In genomic region chr1:134079477-134080163, GRCm38 (mm10) we compare ENCODE assay signal across 8 mouse cellular contexts. TPM values are rescaled to one million over a fixed set of nuclear protein-coding genes. Genes with fewer than 3 reads are reported as not detected.
DNase-seq lines count a peak whose midpoint lies in the region; ATAC-seq and TF ChIP-seq lines count a peak whose summit lies in the region.

No protein-coding gene starts in this region.

- peaks cover 41% of the 10 kb centered on the region for H3K4me1 ChIP-seq in bone marrow macrophage, adult 2 months (ENCODE audit: control insufficient read depth, insufficient read depth, low read length)
- peaks cover 41% of the 10 kb centered on the region for H3K4me1 ChIP-seq in intestine, embryonic 15.5 days (replicated peaks)
- peaks cover 17% of the 10 kb centered on the region for H3K4me1 ChIP-seq in lung, adult 2 months (ENCODE audit: control insufficient read depth, insufficient read depth, low read length)
- peaks cover 22% of the 10 kb centered on the region; the same call in 1 of the 2 replicates for H3K4me1 ChIP-seq in stomach, embryonic 14.5 days (ENCODE audit: control insufficient read depth, insufficient read depth, low read length)

- 6% methylated on average over 9 of the region's 9 CpGs for WGBS in intestine, embryonic 15.5 days
- 4% methylated on average over 9 of the region's 9 CpGs for WGBS in lung, adult 2 months
- 5% methylated on average over 9 of the region's 9 CpGs for WGBS in stomach, embryonic 14.5 days

- no peak for TF ChIP-seq CTCF in gastrocnemius, adult 2 months (IDR thresholded peaks at IDR 0.05)
- TF ChIP-seq CTCF in bone marrow macrophage, adult 2 months (IDR thresholded peaks at IDR 0.05; ENCODE audit: low read depth, low read length): no peak
- no peak for TF ChIP-seq CTCF in lung, adult 2 months (IDR thresholded peaks at IDR 0.05; ENCODE audit: insufficient read depth, low read length)

- peak overlapping the region; percentile 73 for H3K4me2 ChIP-seq in intestine, embryonic 15.5 days (replicated peaks)
- H3K4me2 ChIP-seq in stomach, embryonic 14.5 days (replicated peaks; ENCODE audit: low read depth, low read length): peak overlapping the region; percentile 76

- H3K27ac ChIP-seq in gastrocnemius, adult 2 months: peak overlapping the region; percentile 96
- peak overlapping the region; percentile 17 for H3K27ac ChIP-seq in bone marrow macrophage, adult 2 months (ENCODE audit: insufficient read depth, low read depth, low read length)
- peak overlapping the region; percentile 78 for H3K27ac ChIP-seq in intestine, embryonic 15.5 days
- peak overlapping the region; percentile 91 for H3K27ac ChIP-seq in stomach, embryonic 14.5 days (ENCODE audit: low read length)

- TF ChIP-seq POLR2A in bone marrow macrophage, adult 2 months (IDR thresholded peaks at IDR 0.05; ENCODE audit: borderline replicate concordance, low read depth, low read length): no peak
- no peak for TF ChIP-seq POLR2A in lung, adult 2 months (IDR thresholded peaks at IDR 0.05; ENCODE audit: borderline replicate concordance, extremely low read depth, low read depth, low read length)

- intact Hi-C loops in gastrocnemius, adult 2 months (cut with DNase I): loop anchor here (1.0 to 10.0 kb wide), 3 partner anchors 19 to 945 kb away; partner anchors contain the start of gene Ppp1r15b
- intact Hi-C loops in gastrocnemius, postnatal 14 days (cut with DNase I; ENCODE audit: low total_unique reads): no loop called here

- ATAC-seq in intestine, embryonic 15.5 days: peak; percentile 5
- ATAC-seq in stomach, embryonic 14.5 days (ENCODE audit: insufficient number of reproducible peaks, insufficient read depth, low FRiP score, low read depth): peak; percentile 11

- peak; percentile 69 for DNase-seq in gastrocnemius, adult 2 months
- no peak for DNase-seq in gastrocnemius, postnatal 14 days
- peak; percentile 67 for DNase-seq in gastrocnemius, postnatal 25 days
- DNase-seq in lung, adult 2 months: no peak
- DNase-seq in urinary bladder, postnatal 25 days (ENCODE audit: low spot score): no peak

- peak overlapping the region; percentile 85 for H3K4me3 ChIP-seq in gastrocnemius, adult 2 months
- H3K4me3 ChIP-seq in bone marrow macrophage, adult 2 months (ENCODE audit: insufficient read depth, low read length): peak overlapping the region; percentile 47
- peak overlapping the region; percentile 68 for H3K4me3 ChIP-seq in intestine, embryonic 15.5 days (replicated peaks)
- H3K4me3 ChIP-seq in lung, adult 2 months (replicated peaks; ENCODE audit: extremely low read depth, low read depth, low read length): peak overlapping the region; percentile 54
- peak overlapping the region; percentile 75 for H3K4me3 ChIP-seq in stomach, embryonic 14.5 days (ENCODE audit: low read depth, low read length)

- no peaks in the 10 kb centered on the region for H3K9me3 ChIP-seq in intestine, embryonic 15.5 days
- H3K9me3 ChIP-seq in stomach, embryonic 14.5 days (ENCODE audit: control insufficient read depth, low read depth, low read length): no peaks in the 10 kb centered on the region

- H3K9ac ChIP-seq in intestine, embryonic 15.5 days: peak overlapping the region; percentile 75
- H3K9ac ChIP-seq in stomach, embryonic 14.5 days (replicated peaks; ENCODE audit: low read depth, low read length): 0 out of 2 replicates have a peak overlapping the region, but pooled peaks have one; percentile 15

- H3K27me3 ChIP-seq in intestine, embryonic 15.5 days (replicated peaks): no peaks in the 10 kb centered on the region
- no peaks in the 10 kb centered on the region for H3K27me3 ChIP-seq in stomach, embryonic 14.5 days (ENCODE audit: control insufficient read depth, insufficient read depth, low read length)

- H3K36me3 ChIP-seq in intestine, embryonic 15.5 days: no peaks in the 10 kb centered on the region
- H3K36me3 ChIP-seq in stomach, embryonic 14.5 days (ENCODE audit: control insufficient read depth, insufficient read depth, low read length): peaks cover 9% of the 10 kb centered on the region; the same call in 1 of the 2 replicates

RNA-seq across cellular contexts. Expression of gene Btg2, which starts 0.7 kb away (rescaled TPM):
- total RNA-seq in gastrocnemius, adult 2 months (2021): 10 to 100 TPM; 14.1 to 46.8 TPM
- total RNA-seq in gastrocnemius, postnatal 14 days (2021): 10 to 100 TPM; 19.7 to 44.2 TPM
- 52.4 and 54.4 TPM in 2 replicates for polyA plus RNA-seq in bone marrow macrophage, adult 2 months (2012; ENCODE audit: insufficient read depth, insufficient read length, missing spikeins)
- 10 to 100 TPM; 15.1 to 27.0 TPM for total RNA-seq in gastrocnemius, postnatal 25 days (2021)
- polyA plus RNA-seq in intestine, embryonic 15.5 days (2015; fragmentation: Nextera tagmentation; extraction: Ambion mirVana): 41.0 and 41.3 TPM in 2 replicates
- polyA plus RNA-seq in lung, adult 2 months (2012; rRNA removed): 75.9 and 109 TPM in 2 replicates
- polyA plus RNA-seq in stomach, embryonic 14.5 days (2014; fragmentation: Nextera tagmentation; extraction: Ambion mirVana): 55.5 and 61.4 TPM in 2 replicates

RNA-seq across cellular contexts. Expression of gene Chit1, which starts 31.4 kb away (rescaled TPM):
- total RNA-seq in gastrocnemius, adult 2 months (2021): not detected
- total RNA-seq in gastrocnemius, postnatal 14 days (2021): not detected
- polyA plus RNA-seq in bone marrow macrophage, adult 2 months (2012; ENCODE audit: insufficient read depth, insufficient read length, missing spikeins): not detected in 2 replicates
- total RNA-seq in gastrocnemius, postnatal 25 days (2021): not detected
- not detected in 2 replicates for polyA plus RNA-seq in intestine, embryonic 15.5 days (2015; fragmentation: Nextera tagmentation; extraction: Ambion mirVana)
- polyA plus RNA-seq in lung, adult 2 months (2012; rRNA removed): 14.1 TPM in 1 of 2 replicates, not detected in the other
- polyA plus RNA-seq in stomach, embryonic 14.5 days (2014; fragmentation: Nextera tagmentation; extraction: Ambion mirVana): not detected in 2 replicates

RNA-seq across cellular contexts. Expression of gene Fmod, which starts 42.6 kb away (rescaled TPM):
- total RNA-seq in gastrocnemius, adult 2 months (2021): 100 to 1,000 TPM in 1 of 2 experiments, 10 to 100 TPM in 1; 53.6 to 322 TPM
- 100 to 1,000 TPM; 197 to 203 TPM for total RNA-seq in gastrocnemius, postnatal 14 days (2021)
- not detected in 2 replicates for polyA plus RNA-seq in bone marrow macrophage, adult 2 months (2012; ENCODE audit: insufficient read depth, insufficient read length, missing spikeins)
- total RNA-seq in gastrocnemius, postnatal 25 days (2021): 100 to 1,000 TPM in 1 of 2 experiments, 10 to 100 TPM in 1; 33.0 to 107 TPM
- 8.5 and 9.2 TPM in 2 replicates for polyA plus RNA-seq in intestine, embryonic 15.5 days (2015; fragmentation: Nextera tagmentation; extraction: Ambion mirVana)
- polyA plus RNA-seq in lung, adult 2 months (2012; rRNA removed): 7.9 and 14.2 TPM in 2 replicates
- 7.2 and 7.6 TPM in 2 replicates for polyA plus RNA-seq in stomach, embryonic 14.5 days (2014; fragmentation: Nextera tagmentation; extraction: Ambion mirVana)

Comparison
In these comparisons a context has a peak if more than half of its experiments do, and no peak if none do; other contexts are left out.
1. DNase-seq: peak in gastrocnemius, adult 2 months (single experiment) and gastrocnemius, postnatal 25 days (single experiment); none in gastrocnemius, postnatal 14 days (single experiment), lung, adult 2 months (single experiment) and urinary bladder, postnatal 25 days (single experiment).
2. H3K27ac ChIP-seq: peak in every context shown above with its lines; median percentile 96 in gastrocnemius, adult 2 months; 91 in stomach, embryonic 14.5 days; 78 in intestine, embryonic 15.5 days; 17 in bone marrow macrophage, adult 2 months.
3. Peak in every context shown above with its lines, with median percentiles within 50 percentile points of each other: H3K4me3 ChIP-seq.